Mouse (Mus musculus) myocyte (in vitro differentiated cells): ENCODE measurements around the gene Psap.

Experiments
- MAX ChIP-seq: IDR thresholded peaks from one replicate; pipeline ENCODE4 v1.6.1; 2011; ENCODE audit warnings: low read depth, mild to moderate bottlenecking, control low read depth
- MYOG ChIP-seq, 3 experiments: IDR thresholded peaks; one replicate each; pipeline ENCODE4 v1.6.1; 2011; ENCODE audit warnings: control low read depth in 2 of 3, low read depth in 2 of 3, mild to moderate bottlenecking in 2 of 3; ENCODE audit not compliant: insufficient read length in 2 of 3, control insufficient read depth in 1 of 3, insufficient read depth in 1 of 3
- POLR2A ChIP-seq: IDR thresholded peaks from one replicate; pipeline ENCODE4 v1.6.1; 2011; ENCODE audit warnings: low read depth, mild to moderate bottlenecking, control low read depth, moderate library complexity; ENCODE audit not compliant: insufficient read length
- POLR2AphosphoS2 ChIP-seq: IDR thresholded peaks from one replicate; pipeline ENCODE4 v1.6.1; 2011; ENCODE audit warnings: low read depth, control low read depth; ENCODE audit not compliant: insufficient read length
- SRF ChIP-seq: IDR thresholded peaks from one replicate; pipeline ENCODE4 v1.6.1; 2011; ENCODE audit warnings: low read depth; ENCODE audit not compliant: control insufficient read depth, insufficient read length
- TCF12 ChIP-seq: IDR thresholded peaks from one replicate; pipeline ENCODE4 v1.6.1; 2011; ENCODE audit warnings: mild to moderate bottlenecking, control low read depth; ENCODE audit not compliant: poor library complexity, insufficient read depth, severe bottlenecking
- USF1 ChIP-seq: IDR thresholded peaks from one replicate; pipeline ENCODE4 v1.6.1; 2011; ENCODE audit warnings: low read depth, mild to moderate bottlenecking, control low read depth, moderate library complexity

GRCm38 (mm10) chr10:60351248-60351647, 73.8 kb downstream of the Psap start:
- TF ChIP-seq SRF (no peak), MAX (no peak), TCF12 (no peak), USF1 (no peak), POLR2A (no peak), MYOG (IDR thresholded peaks at IDR 0.05; ENCODE audit: control insufficient read depth in 1 of 3, insufficient read depth in 1 of 3, insufficient read length in 2 of 3, low read depth in 2 of 3) (no peak), POLR2AphosphoS2 (no peak)
